Mouse (Mus musculus) myocyte (in vitro differentiated cells): Measurements from ENCODE around the gene Dclk2.

Experiments used
- MAX ChIP-seq: IDR thresholded peaks from one replicate; pipeline ENCODE4 v1.6.1; 2011; ENCODE audit warnings: low read depth, mild to moderate bottlenecking, control low read depth
- MYOD1 ChIP-seq, 3 experiments: IDR thresholded peaks; one replicate each; pipeline ENCODE4 v1.6.1; 2011; ENCODE audit warnings: control low read depth in 2 of 3, low read depth in 2 of 3, mild to moderate bottlenecking in 2 of 3, moderate library complexity in 1 of 3; ENCODE audit not compliant: insufficient read length in 2 of 3, control insufficient read depth in 1 of 3
- MYOG ChIP-seq, 3 experiments: IDR thresholded peaks; one replicate each; pipeline ENCODE4 v1.6.1; 2011; ENCODE audit warnings: control low read depth in 2 of 3, low read depth in 2 of 3, mild to moderate bottlenecking in 2 of 3; ENCODE audit not compliant: insufficient read length in 2 of 3, control insufficient read depth in 1 of 3, insufficient read depth in 1 of 3
- POLR2A ChIP-seq: IDR thresholded peaks from one replicate; pipeline ENCODE4 v1.6.1; 2011; ENCODE audit warnings: low read depth, mild to moderate bottlenecking, control low read depth, moderate library complexity; ENCODE audit not compliant: insufficient read length
- POLR2AphosphoS2 ChIP-seq: IDR thresholded peaks from one replicate; pipeline ENCODE4 v1.6.1; 2011; ENCODE audit warnings: low read depth, control low read depth; ENCODE audit not compliant: insufficient read length
- TCF12 ChIP-seq: IDR thresholded peaks from one replicate; pipeline ENCODE4 v1.6.1; 2011; ENCODE audit warnings: mild to moderate bottlenecking, control low read depth; ENCODE audit not compliant: poor library complexity, insufficient read depth, severe bottlenecking

- TF ChIP-seq MYOD1 (IDR thresholded peaks at IDR 0.05; ENCODE audit: control insufficient read depth in 1 of 3, insufficient read length in 2 of 3, low read depth in 2 of 3) (no peak), TCF12 (no peak), POLR2A (no peak), POLR2AphosphoS2 (no peak), MAX (no peak), MYOG (IDR thresholded peaks at IDR 0.05; ENCODE audit: control insufficient read depth in 1 of 3, insufficient read depth in 1 of 3, insufficient read length in 2 of 3, low read depth in 2 of 3) (no peak)
Measured at GRCm38 (mm10) chr3:86745348-86745747, 175.3 kb downstream of the Dclk2 start.
